Mouse (Mus musculus): ENCODE data around the gene Myct1.

Gene Myct1

DNA sequence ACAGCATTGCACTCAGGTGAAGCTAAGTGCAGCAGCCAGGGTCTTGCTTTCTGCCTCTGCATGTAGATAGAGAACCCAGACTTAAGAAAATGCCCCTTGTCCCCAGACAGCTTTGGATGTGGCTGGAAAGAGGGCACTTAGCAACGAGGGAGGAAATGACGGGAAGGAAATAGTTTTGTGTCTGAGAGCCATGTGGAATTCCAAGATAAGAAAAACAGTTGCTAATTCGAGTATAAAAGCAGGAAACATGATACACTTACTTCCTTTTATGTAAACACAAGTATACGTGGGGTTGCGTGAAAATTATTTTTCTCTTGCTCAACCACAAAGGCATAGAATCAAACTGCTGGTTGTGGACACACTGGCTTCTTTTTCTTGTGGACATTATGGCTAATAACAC, at the start of gene Myct1:
TSS of gene Myct1 (plus strand) at position 312 of the 400 bp plus-strand sequence.
- no peak for DNase-seq (ENCODE audit: low read depth, low spot score)

DNA sequence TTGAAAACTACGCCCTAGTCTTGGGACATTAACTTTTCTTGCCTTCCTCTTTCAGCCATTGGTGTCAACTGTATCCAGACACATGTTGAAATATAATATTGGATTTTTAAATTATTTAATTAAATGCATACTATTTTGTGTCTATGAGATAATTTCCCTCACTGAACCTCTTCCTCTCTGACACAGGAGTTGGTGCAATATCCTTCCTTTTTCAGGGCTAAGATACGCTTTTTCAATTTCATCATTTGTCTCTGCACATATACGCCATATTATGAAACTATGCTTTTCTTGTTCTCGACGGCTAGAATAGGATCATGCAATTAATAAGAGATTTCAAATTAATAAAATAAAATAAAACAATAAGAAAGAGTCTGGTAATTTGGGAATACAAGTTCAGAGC, 47.1 kb upstream of the Myct1 start:
- DNase-seq (ENCODE audit: low read depth, low spot score) = no peak

DNA sequence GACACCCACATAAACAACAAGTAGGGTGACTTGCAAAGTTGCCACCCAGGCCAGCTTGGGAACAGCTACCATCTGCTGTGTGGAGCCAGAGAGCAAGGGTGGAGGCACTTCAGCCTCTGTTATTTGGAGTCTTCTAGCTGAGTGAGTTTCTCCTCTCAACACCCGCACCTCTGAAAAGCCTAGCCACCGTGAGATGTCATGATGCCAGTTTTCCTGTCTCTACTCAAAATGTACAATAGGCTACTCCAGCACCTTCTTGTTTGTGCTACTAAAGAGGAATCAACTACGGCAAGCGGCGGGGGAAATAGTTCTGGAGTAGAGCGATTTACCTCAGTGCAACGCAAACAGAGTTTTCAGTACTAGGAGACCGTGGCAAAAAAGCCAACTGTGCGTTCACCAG, 45.8 kb upstream of the Myct1 start:
- DNase-seq (ENCODE audit: low read depth, low spot score) = no peak

DNA sequence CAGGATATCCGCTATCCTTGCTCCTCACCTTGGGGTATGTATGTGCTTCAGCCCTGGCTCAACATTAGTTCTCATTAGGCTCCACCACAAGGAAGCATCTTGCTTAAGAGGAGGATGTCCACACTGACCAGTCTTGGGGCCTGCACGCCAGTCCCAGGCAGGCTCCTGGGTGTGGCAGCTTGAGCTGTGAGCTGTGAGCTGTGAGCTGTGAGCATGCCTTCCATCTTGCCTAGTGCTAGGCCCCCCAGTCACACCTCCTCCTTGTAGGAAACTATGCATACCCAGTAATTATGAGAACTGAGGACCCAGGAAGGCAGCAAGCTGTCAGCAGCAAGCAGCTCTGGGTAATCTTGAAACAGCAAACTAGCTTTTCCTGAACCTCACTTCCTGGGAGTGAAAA, 44.9 kb upstream of the Myct1 start:
- no peak for DNase-seq (ENCODE audit: low read depth, low spot score)

GRCm38 (mm10) chr10:5549871-5550167, 43.8 kb upstream of the Myct1 start:
- no peak for DNase-seq (ENCODE audit: low read depth, low spot score)

GRCm38 (mm10) chr10:5550168-5551021, 43.2 kb upstream of the Myct1 start:
- DNase-seq (ENCODE audit: low read depth, low spot score) = peak; percentile 80

GRCm38 (mm10) chr10:5551382-5551781, 42.2 kb upstream of the Myct1 start, which contains the start of gene Syne1:
TSS of gene Syne1 (minus strand) at chr10:5551482.
- DNase-seq (ENCODE audit: low read depth, low spot score) = no peak

GRCm38 (mm10) chr10:5554941-5555340, 38.6 kb upstream of the Myct1 start:
- DNase-seq (ENCODE audit: low read depth, low spot score) = no peak

DNA sequence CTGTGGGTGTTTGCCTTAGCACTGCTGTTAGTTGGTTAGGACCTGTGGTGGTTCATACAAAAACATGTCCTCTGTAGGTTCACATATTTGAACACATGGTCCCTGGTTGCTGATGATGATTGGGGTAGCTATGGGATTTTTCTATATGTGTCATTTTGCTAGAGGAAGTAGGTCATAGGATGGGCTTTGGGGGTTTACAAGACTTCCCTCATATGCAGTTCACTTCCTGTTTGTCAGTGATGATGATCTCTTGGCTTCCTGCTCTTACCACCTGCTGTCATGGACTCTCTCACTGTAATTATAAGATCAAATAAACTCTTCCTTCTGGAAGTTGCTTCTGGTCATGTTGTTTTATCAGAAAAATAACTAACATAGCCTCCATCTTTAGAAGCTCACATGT, 34.8 kb upstream of the Myct1 start:
- DNase-seq (ENCODE audit: low read depth, low spot score) = no peak

DNA sequence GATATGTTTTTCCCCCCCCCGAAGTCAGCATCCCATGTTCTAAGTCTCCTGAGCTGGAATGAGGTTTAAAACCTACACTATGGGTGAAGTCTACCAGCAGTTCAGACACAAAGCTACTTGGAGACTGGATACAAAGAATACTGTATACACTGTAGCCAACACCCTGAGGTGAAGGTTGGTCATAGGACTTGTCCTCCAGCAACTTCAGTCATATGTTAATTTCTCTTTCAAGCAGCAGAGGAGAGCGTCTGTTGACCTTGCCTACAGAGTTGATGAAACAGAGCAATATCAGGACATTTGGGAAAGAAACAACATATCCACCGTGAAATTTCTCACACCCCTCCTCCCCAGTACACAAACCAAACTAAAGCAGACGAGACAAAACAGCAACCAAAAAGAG, 33.0 kb upstream of the Myct1 start:
- DNase-seq (ENCODE audit: low read depth, low spot score) = peak; percentile 46

DNA sequence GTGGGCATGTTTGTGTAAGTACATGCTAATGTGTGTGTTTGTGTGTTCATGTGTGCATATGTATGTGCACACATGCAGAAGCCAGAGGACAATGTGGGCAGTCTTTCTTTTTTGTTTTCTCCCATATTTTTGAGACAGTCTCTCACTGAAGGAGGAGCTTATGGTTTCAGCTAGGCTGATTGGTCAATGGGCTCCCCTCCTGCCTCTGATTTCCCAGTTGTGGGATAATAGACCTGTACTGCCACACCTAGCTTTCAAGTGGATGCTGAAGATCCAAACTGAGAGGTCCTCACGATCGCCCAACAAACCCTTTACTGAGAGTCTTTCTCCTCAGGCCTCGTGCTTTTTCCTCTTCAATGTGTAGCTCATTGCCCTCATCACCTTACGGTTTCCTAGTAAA, 31.9 kb upstream of the Myct1 start:
- DNase-seq (ENCODE audit: low read depth, low spot score) = no peak

DNA sequence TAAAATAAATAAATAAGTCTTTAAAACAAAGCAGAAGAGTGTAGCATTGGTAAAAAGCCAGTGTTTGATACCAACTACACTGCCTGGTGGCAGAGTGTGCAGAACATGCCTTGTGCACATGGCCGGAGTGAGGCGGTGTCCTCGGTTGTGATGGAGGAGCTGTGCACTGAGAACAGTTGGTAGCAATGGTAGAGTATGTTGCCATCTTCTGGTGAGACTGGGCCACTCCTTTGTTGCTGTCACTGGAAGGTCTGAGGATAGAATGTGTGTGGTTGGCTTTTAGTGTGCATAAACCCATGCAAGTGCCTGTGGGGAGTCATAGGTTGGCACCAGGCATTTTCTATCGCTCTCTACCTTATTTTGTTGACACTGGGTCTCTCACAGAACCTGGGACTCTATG, 24.6 kb upstream of the Myct1 start:
- DNase-seq (ENCODE audit: low read depth, low spot score) = no peak

- no peak for DNase-seq (ENCODE audit: low read depth, low spot score)
Observed at GRCm38 (mm10) chr10:5570059-5570458, 23.5 kb upstream of the Myct1 start.

DNA sequence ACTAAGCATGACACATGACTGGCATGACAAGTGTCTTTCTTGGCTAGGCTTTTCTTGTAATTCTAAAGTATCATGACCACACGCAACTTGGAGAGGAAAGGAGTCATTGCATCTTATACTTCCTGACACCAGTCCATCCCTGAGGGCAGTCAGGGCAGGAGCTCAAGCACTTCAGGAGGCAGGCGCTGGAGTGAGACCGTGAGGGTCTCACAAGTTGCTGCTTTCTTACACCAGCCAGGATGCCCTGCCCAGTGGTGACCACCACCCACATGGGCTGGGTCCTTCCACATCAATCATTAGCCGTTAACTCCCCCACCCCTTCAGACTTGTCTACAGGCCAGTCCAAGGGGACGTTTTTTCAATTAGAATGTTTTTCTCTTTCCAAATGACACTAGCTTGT, 22.2 kb upstream of the Myct1 start:
- DNase-seq (ENCODE audit: low read depth, low spot score) = no peak

DNA sequence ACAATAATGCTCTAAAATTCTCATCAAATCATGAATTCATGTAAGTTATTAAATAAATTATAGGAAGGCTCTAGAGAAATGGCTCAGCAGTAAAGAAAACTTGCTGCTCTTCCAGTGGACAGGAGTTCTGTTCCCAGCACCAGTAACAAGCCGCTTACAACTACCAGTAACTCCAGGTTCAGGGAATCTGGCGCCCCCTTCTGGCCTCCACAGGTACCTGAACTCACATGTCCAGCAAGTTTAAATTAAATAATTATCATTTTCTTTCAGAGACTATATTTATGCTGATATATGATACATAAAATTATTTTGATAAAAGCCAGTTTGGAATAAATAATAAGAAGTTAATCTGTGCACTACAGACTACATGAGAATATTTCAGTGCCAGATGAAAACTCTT, 20.2 kb upstream of the Myct1 start:
- DNase-seq (ENCODE audit: low read depth, low spot score) = peak; percentile 57

GRCm38 (mm10) chr10:5591061-5591460, 2.5 kb upstream of the Myct1 start:
- no peak for DNase-seq (ENCODE audit: low read depth, low spot score)

DNA sequence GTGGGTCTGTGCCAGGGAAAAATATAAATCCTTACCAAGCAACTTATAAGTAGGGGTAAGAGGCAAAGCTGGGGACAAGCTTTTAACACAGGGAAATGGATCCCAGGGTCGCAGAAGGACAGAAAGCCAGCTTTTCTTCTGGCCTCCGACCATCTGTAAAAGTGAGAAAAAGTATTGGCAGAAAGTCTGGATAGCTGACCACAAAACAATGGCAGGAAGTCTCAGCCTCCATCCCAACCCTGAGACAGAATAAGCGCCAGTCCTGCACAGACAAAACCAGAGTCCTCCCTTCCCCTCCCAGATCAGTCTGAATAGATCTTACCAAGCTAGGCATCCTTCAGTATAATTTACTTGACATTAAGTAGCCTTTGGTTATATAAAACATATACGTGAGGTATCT, 1.6 kb upstream of the Myct1 start:
- no peak for DNase-seq (ENCODE audit: low read depth, low spot score)

DNA sequence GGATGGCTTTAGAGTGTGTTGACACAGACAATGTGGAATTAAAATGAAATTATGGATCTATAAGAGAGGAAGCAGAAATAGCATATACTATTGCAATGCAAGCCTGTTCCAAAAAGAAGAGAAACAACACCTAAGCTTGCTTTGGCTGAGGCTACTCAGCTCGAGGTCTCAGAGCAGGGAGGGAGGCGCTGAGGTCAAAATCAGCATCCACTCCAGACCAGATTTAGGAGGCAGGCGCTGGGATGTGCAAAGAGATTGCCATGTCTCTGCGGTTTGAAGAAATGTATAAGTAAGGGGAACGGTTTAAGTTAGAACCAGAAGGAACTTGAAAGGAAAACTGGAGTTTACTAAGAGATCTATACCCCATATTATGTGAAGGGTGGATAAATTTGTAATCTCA, 882 bp downstream of the Myct1 start:
- no peak for DNase-seq (ENCODE audit: low read depth, low spot score)

DNA sequence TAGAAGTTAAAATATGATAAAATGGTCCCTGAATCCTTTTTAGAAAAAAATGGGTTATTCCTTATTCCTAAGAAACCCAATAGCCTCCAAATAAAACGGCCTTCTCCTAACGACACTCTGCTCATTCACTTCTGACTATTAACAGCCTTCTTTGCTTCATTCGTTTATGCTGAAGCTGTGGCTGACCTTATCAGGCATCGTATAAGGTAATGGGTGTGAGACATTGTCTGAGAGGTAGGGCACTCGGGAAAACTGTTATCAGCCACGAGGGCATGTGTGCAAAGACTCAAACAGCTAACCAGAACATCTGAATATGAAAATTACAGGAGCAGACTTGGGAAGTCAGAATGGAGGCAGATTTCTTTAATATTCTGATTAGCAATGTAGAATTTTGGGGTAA, 3.0 kb downstream of the Myct1 start:
- no peak for DNase-seq (ENCODE audit: low read depth, low spot score)

DNA sequence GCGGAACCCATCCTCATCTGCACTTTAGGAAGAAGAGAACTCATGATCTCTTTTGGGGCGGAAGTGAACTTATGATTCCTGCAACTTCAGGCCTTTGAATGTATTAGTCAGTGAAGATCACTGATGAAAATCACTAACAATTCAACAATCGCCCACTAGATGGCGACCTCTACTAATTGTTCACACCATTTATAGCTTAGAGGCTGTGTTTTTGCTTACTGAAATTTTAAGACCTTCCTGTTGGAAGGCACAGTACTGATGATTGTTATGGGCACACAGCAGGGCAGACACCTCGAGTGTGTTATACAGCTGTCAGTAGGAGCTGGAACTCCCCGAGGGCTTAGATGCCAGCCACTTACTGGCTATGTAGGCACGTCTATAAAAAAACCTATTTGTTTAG, 6.5 kb downstream of the Myct1 start:
- DNase-seq (ENCODE audit: low read depth, low spot score) = peak; percentile 66

- DNase-seq (ENCODE audit: low read depth, low spot score) = no peak
Observed at GRCm38 (mm10) chr10:5603512-5603911, 9.9 kb downstream of the Myct1 start.

- no peak for DNase-seq (ENCODE audit: low read depth, low spot score)
Observed at GRCm38 (mm10) chr10:5604371-5604770, 10.8 kb downstream of the Myct1 start.

GRCm38 (mm10) chr10:5608874-5609273, 15.3 kb downstream of the Myct1 start:
- DNase-seq (ENCODE audit: low read depth, low spot score) = no peak

Measured in R1 (cell line).